Mouse (Mus musculus) lung, postnatal 36 days (tissue): ENCODE results near the gene Zc3h6.
A peak's percentile ranks its signal among the peaks of the same experiment; 100 is the strongest.

ENCODE experiments used
- DNase-seq: peaks from one replicate; pipeline ENCODE4 v3.0.0; 2022; ENCODE audit warnings: mixed read lengths

Gene Zc3h6

DNA sequence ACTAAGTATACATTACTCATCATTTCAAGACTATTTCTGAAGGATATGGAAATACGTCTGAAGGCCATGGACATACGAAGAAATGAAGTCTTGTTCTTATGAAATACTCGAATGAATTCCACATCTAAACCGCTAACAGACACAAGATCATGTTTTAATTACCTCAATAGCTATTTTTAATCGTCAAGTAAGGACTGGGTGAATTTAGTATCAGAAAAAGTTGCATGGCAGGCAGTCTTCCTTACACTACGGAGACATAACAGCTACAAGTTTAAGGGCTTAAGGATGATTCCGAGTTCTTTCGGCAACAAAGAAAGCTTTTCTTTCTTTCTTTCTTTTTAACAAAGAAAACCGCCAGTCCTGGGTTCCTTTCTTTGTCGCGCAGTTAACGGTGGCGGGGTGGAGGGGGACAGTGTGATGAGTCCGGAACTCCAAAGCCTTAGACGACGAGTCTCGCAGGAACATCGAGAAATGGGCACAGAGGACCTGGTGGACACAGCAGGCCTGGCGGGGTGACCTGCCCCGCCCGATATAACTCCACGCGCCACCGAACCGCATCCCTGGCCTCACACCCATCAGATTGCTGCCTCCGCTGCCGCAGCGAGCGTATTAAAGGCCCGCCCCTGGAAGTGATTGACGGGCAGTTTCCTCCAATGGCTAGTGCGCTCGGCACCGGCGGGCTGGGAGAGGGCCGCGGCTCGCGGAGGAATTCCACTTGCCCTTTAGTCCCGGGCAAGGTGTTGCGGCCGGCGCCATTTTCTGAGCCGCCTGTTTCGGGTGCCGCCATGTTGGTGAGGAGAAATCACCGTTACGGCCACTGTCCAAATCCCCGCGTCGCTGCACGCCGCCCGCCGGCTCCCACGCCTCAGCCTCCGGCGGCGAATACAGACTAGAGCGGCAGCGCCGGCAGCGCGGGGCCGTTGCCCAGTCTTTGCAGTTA is at the start of gene Zc3h6:
Gene Zc3h6 (plus strand): TSS at position 762 of the 940 bp plus-strand sequence.
- peak; percentile 99 for DNase-seq

DNA sequence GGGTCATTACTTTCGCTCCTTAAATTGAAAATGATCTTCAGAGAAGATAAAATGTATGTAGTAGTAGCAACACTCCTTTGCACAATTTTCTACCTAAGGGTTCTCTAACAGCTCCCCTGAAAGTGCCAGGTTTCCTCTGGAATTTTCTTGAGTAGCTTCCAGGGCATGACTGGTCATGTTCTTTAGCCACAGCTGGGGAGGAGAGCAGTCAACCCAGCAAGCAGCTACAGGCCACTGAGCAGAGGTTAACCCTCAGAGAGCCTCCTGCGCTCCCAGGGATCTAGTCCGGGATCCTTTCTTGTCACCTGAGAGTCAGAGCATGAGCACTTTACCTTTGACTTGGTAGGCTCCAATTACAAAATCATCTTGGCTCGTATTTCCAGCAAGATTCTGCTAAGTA is 42.4 kb upstream of the Zc3h6 start:
- DNase-seq: no peak

DNA sequence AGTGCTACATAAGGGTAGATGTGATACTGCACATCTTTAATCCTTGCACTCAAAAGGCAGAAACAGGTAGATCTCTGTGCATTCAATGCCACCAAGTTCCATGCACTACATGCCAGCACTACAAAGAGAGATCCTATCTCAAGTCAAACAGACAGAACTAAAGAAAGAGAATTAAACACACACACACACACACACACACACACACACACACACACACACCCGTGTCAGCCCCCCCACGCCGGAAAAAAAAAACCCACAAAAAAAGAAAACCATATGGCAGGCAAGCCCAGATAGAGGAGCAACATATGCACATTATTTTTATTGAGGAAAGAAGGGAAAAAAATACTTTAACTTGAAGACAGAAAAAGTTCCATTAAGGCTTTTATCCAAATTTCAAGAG is 38.8 kb upstream of the Zc3h6 start:
- no peak for DNase-seq

DNA sequence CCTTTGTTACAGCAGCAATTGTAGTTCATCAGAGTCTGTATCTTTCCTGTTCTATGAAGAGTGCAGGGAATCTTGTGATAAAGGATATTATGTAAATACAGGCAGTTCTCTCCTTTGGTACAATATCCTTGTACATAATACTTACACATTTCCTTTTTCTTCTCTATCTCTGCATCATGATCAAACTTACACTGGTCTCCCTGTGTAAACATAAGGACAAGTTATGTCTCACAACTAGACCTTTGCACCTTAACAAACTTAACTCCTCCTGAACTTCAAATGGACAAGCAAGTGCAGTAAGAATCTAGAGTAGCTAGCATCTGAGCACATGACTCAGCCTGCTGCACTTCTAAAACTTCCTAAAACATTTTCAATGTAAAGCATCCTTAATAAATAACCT is 36.5 kb upstream of the Zc3h6 start:
- DNase-seq: no peak

DNA sequence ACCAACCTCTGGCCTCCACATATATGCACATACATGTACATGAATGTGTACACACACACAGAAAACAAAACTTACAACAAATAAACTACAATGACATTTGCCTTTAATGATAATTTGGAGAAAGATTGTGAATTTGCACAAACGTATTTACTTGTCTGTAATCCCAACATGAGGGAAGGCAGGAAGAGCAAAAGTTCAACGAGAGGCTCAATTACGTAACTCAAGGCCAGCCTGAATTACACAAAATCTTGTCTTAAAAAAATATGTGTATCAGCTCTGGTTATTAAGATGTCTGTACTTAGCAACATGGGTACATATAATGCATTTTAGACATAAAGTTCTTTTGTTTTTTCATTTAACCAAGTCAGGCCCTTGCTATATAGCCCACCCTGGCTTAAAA is 30.9 kb upstream of the Zc3h6 start:
- no peak for DNase-seq

DNA sequence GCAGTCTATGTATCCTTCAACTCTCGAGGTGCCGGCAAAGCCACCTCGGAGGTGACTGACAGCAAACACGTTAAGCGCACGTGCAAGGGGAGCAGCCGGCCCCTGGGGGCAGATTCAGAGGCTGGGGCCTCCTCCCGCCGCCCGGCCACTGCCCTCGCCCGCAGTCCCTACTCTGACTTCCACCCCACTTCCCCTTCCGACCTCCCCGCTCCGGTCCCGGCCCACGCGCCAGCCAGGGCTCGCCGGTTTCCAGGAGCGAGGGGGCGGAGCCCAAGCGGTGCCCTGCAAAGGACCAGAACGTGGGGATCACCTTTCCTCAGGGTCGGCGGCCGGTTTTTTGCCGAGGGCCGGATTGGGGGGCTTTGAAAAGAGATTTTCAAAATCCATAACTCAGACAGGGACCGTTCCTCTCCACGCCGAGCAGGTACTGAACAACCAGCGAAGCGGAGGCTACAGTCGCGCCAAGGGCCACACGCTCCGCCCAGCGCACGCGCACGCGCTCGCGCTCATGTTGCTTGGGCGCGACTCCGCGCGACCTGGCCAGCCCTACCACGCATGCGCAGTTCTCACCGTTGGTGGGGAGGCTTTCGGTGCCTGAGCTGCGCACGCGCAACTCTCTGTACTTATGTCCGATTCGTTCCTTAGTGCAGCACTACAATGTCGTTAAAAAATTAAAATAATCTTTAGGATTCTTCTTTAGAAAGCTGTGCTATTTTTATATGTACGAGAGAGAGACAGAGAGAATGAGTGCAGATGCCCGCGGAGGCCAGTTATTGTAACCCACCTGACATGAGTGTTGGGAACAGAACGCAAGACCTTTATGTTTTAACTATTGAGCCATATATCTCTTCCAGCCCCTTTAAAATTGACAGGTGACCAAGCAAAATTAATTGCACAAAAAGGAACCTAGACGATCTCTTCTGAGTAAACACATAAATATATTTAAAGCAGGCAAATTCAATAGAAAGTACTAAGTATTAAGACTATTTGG is 23.4 kb upstream of the Zc3h6 start, which contains the start of gene Zc3h8:
Gene Zc3h8 (minus strand): TSS at position 540 of the 991 bp plus-strand sequence.
- peak; percentile 97 for DNase-seq

DNA sequence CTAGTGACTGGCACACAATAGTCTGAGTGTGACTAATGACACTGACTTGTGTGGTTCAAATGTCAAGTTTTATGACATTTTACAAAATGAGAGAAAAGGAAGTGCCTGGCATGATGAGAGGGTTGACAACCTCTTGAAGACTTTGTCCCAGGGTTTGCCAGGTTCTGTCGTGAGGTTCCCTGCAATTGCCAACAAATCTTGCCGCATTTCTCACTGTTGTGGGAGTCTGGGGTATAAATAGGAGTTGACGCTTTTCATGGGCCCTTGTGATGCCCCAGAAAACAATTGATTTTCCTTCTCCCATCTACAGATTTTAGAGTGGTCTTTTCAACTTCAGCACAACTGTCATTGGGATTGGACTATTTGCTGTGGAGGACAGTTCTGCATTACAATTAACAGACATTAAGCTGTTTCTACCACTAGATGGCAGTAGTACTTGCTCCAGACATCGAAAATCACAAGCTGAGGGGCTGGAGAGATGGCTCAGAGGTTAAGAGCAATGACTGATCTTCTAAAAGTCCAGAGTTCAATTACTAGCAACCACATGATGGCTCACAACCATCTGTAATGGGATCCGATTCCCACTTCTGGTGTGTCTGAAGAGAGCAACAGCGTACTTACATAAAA is 19.1 kb upstream of the Zc3h6 start:
- DNase-seq: peak; percentile 74

DNA sequence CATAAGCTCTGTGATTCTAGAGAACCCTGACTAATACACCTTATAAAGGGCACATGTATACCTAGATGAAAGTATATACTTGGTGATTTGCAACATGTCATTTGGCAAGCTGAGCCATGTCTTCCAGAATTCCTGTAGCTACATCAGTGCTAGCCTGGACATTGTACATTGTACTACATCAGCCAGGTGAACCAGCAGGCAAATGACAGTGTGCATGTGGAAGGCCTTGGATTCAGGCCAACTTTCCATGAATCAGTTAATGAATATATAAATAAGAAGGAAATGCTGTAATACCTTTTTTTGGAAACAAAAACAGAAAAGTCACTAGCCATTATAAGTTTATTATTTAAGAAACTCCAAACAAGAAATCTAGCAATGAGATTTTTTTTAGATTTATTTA is 13.0 kb upstream of the Zc3h6 start:
- no peak for DNase-seq

DNA sequence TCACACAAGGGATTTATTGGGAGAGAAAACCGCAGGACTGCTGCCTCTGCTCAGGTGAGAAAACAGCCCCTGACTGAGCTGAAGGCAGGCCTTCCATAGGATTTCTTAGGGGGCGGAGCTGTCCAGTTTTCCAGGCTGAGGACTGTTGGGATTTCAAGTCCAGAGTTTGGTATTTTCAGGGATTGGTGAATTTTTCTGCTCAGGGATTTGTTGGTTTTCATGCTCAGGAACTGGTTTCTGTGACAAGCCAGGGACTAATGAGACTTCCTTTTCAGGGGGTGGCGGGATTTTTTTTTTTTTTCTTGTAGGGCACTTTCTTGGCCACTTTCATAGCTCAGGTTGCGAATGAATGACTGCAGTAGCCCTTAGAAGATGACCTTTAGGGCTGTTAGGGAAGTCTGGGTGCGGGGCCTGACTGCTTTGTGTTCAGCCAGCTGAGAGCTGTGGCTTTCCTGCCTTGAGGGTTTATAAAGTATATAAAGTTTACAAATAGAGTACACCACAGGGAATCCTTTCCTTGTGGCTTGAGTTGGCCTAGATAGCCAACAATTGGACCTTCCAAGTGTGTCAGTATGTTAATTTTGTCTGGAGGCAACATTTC is 1.6 kb upstream of the Zc3h6 start:
- no peak for DNase-seq

DNA sequence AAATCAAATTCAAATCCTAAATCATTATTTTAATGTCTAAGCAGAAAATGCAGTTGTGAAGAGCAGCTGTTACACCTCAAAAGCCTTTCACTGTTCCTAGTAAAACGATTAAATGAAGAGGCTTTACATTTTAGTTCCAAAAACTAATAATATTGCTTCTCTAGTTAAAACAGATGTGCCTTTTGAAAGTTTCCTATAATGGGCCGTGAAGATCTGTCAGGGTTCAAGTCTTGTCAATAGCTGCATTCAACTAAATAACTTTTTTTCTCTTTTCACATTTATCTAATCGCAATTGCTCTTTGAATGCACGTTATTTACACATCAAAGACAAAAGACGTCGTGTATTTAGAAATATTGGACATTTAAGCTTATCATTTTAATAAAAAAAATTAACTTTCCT is 966 bp upstream of the Zc3h6 start:
- no peak for DNase-seq

DNA sequence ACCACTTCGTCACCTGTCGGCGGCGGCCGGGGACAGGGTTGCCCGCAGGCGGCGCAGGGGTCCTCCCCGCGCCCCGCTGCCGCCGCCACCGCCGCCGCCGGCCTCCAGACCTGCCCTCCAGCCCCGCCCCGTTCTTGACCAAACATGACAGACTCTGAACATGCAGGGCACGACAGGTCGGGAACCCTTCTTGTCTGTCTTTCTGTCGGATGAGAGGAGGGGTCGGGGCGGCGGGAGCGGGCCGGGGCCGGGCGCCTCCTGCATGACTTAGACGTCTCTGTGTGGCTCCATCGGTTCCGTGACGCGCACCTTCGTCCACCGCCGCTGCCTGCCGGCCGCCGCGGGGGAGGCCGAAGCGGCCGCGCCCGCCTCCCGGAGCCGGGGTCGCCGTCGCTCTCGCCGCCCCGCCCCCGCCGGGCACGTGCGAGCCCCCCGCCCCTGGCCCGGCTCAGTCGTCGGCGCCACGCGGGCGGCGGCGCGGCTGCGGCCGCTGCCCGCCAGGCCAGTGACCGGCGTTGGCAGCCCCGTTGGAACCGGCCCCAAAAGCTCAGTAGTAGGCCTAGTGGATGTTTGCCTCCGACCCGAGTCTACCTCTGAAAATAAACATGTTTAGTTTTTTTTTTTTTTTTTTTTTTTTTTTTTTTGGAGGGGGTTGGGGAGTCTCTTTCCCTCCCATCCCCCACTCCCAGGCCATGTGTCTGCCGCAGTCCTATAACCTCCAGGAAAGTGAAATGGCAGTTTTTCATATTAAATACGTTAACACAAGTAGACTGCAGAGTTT is 649 bp downstream of the Zc3h6 start, which contains the start of gene Gm10762:
Gene Gm10762 (minus strand): TSS at position 65 of the 781 bp plus-strand sequence.
- DNase-seq: peak; percentile 92

DNA sequence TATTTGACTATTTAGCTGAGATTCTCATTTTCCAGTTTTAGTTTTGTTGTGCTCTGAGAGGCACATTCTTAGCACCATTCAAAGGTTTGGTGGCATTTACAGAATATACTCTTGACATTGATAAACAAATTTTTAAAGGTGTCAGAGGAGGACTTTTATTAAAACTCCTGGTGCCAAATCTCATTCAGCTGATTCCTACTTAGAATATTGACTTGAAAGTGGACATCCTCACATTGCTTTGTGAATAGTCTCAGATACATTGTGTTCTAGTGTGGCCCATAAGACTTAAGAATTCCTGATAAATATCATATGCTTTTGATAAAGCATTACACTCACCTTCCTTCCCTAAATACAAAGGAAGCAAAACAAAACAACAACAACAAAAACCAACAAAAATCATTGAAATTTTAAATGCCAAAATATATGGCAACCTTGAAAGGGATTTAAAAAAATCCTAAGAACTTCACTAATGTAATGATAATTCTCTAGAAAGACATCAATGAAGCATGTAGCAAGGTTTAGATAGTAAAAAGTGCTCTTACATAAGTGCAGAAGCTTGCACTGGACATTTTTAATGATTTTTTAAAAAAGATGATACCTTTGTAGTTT is 1.4 kb downstream of the Zc3h6 start:
- no peak for DNase-seq

DNA sequence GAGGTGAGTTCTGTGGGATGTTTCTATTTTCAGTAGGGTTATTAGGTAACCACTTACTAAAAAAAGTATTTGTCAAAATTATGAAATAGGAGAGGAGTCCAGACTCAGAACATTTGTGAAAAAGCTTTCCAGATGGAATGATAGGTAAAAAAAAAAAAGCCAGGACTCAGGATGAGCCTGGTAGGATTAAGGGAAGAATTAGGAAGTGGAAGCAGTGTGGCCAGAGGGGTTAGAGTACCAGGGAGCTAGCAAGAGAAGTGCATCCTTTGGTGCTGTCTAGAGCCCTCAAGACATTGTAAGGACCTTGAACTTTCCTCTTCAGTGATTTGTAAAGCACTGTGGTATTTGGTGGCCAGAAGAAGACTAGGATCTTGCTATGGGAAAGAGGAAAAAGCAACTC is 5.1 kb downstream of the Zc3h6 start:
- DNase-seq: no peak

DNA sequence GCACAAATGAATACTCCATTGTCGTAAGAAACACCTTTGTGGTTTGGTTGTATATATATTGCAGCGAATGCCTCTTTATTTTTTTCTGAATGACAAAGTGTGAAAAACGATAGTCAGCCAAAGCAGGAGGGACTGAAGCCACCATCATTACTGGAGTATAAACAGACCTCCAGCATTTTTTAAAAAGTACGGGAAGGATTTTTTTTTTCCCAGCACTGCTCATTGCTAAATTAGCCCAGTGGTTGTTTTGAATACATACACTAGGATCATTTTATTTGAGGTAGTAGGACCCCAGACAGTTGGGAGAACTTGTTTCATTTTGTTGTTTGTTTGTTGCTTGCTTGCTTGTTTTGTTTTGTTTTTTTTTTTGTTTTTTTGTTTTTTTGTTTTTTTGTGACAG is 8.4 kb downstream of the Zc3h6 start:
- no peak for DNase-seq

DNA sequence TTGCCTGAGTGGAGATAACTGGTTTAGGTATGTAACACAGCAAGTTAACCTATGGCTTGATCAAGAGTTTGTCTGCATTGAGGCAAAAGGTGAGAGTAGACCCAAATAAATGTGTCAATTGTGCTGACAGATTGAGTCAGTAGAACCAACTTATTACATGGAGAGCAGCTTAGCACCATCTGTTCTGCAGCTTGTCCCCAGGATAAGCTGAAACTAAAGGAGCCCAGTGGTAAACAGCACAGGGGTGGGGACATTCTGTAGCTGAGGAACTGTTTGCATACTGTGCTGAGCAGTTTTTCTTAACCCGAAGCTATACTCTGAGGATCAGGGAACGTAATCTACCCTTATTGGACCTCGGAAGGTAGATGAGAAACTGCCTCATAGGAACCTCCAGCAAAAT is 17.5 kb downstream of the Zc3h6 start:
- no peak for DNase-seq

DNA sequence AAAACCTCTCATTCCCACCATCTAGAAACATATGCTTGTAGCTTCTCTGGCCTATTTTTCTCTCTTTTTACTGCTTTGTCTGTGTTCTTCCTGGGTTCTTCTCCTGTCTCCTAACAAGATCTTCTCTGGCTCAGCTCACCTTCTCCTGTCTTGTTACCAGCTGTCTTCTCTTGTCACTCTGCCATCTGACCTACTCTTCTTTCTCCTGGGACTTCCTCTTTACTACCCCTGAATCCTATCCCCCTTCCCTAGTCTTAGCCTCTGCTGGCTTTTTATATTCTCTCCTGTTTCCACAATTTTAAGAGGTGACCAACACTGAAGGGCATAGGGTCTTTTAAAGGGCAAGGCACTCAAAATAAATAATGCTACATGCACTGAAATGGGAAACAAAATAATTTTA is 37.7 kb downstream of the Zc3h6 start:
- DNase-seq: no peak

DNA sequence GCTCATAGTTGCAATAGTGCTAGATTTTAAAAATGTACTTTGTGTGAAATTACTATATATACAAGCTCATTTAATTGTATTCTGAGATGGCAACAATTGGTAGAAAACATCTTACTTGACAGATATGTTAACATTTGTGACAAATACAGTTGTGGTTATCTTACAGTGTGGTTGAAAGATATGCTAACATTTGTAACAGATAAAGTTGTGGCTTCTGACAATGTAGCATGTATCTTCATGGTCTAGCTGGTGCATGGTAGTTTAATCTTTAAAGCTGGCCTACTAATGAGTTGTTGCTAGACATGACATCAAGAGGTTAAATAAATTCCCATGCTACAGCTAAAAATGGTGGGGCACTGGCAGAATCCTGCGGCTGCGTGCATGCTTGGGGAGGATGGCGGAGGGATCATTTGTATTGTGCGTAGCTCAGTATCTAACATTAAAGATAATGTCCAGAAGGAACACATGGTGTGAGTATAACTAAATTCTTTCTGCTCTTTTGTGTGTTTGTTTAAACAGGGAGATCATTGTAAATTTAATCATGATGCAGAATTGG is 39.1 kb downstream of the Zc3h6 start:
- no peak for DNase-seq

DNA sequence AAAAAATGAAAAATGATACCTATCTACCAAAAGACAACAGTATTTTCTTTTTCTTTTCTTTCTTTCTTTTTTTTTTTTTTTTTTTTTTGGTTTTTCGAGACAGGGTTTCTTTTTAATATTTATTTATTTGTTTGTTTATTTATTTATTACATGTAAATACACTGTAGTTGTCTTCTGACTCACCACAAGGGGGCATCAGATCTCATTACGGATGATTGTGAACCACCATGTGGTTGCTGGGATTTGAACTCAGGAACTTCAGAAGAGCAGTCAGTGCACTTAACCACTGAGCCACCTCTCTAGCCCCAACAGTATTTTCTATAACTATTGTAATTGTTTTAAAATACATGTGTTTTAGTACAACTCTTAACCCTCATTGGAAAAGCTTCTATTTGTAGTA is 41.7 kb downstream of the Zc3h6 start:
- peak; percentile 15 for DNase-seq

DNA sequence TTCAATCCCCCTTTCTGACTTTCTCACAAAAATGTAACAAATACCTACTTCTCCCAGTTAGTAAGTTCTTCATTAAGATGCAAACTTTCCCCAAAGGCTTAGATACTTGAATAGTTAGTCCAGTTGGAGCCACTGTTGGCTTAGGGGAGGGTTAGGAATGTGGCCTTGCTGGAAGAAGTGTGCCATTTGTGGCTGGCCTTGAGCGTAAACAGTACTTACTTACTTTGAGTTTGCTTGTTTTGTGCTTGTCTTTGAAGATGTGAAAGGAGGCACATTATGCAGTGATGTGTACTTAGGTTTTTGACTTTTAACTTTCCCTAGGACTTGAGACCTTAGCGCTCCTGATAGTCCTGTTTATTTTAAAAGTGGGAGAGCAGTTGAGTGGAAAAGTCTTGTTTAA is 52.9 kb downstream of the Zc3h6 start:
- peak; percentile 40 for DNase-seq

DNA sequence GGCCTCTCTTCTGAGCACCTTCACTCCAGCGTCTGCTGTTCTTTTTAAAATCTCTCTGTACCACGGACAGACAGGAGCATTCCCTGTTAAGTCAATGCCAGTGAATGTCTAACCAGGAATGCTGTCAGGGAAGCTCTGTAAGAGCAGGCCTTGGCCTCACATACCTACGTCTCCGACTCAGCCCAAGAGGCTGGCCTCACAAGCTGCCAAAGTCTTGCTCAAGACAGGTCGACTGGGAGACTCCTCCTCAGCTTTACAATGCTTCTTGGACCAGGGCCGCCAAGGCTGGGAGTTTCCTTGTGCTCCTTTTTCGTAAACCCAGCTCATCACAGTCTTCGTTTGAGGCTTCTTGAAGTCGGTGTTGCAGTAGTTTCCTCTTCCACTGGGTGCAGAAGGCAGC is 57.6 kb downstream of the Zc3h6 start:
- DNase-seq: peak; percentile 52

DNA sequence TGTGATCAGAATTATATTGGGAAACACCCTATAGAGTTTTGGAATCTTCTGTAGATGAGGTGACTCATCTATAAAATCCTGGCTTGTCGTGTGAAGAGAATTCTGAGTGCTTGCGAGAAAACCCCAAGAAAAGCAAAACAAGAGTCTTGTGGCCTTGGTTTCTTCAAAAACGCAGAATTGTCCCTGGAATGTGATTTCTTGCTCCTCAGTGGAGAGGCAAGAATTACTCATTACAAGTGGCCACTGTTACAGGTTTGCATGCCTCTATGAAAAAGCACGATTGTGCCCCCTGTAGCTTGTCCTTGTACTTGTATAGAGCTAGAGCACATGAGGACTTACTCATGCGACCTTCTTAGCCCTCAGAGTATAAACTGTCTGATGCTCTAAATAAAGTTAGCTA is 68.2 kb downstream of the Zc3h6 start:
- DNase-seq: no peak
